Mouse (Mus musculus) kidney, embryonic 16.5 days (tissue): ENCODE data around the gene Fhad1. TPM values are rescaled to one million over a fixed set of nuclear protein-coding genes. Genes with fewer than 3 reads are reported as not detected.
"Not testable (repeated sequence)": the region's sequence is repeated elsewhere in the genome, so short reads cannot be mapped to it uniquely, and the experiment has no call there.

Source experiments
- ATAC-seq: fragments of 200-750 bp; cut with Nextera tagmentation; 2 replicates; pipeline ENCODE4 v1.8.0; 2017; ENCODE audit warnings: moderate TSS enrichment; ENCODE audit not compliant: low FRiP score, low TSS enrichment
- H3K27ac ChIP-seq: fragments of 300-500 bp; sonication (generic); 2 replicates; pipeline ENCODE4 v1.5.1; 2014; ENCODE audit warnings: low read length
- H3K27me3 ChIP-seq: fragments of 300-500 bp; sonication (generic); 2 replicates; pipeline ENCODE4 v1.6.1; 2014; ENCODE audit warnings: low read length, control low read depth, mixed read lengths; ENCODE audit not compliant: insufficient read depth
- H3K36me3 ChIP-seq: fragments of 300-500 bp; sonication (generic); 2 replicates; pipeline ENCODE4 v1.6.1; 2014; ENCODE audit warnings: low read length, control low read depth, mixed read lengths; ENCODE audit not compliant: insufficient read depth
- H3K4me1 ChIP-seq: fragments of 300-500 bp; sonication (generic); 2 replicates; pipeline ENCODE4 v1.6.1; 2014; ENCODE audit warnings: low read length, control low read depth, mixed read lengths; ENCODE audit not compliant: insufficient read depth
- H3K4me2 ChIP-seq: fragments of 300-500 bp; sonication (generic); replicated peaks from 2 replicates; pipeline ENCODE4 v1.6.1; 2014; ENCODE audit warnings: low read depth, low read length
- H3K4me3 ChIP-seq: fragments of 300-500 bp; sonication (generic); 2 replicates; pipeline ENCODE4 v1.5.1; 2014; ENCODE audit warnings: mild to moderate bottlenecking, low read length
- H3K9ac ChIP-seq: fragments of 300-500 bp; sonication (generic); replicated peaks from 2 replicates; pipeline ENCODE4 v1.6.1; 2014; ENCODE audit warnings: low read length
- H3K9me3 ChIP-seq: fragments of 300-500 bp; sonication (generic); 2 replicates; pipeline ENCODE4 v1.6.1; 2016; ENCODE audit warnings: low read length, control low read depth
- WGBS: fragments of 180-500 bp; shearing (Covaris S2); extraction: QIAGEN DNeasy Blood & Tissue Kit; methylation state at CpG from one replicate; pipeline ENCODE4 v1.1.7; 2014; 5-methylcytosine and 5-hydroxymethylcytosine counted together
- polyA plus RNA-seq: library from polyadenylated mRNA; unstranded; fragments of >200 nt; fragmentation: Nextera tagmentation; extraction: Ambion mirVana; gene quantifications from 2 replicates; pipeline ENCODE4 v1.2.1, GENCODE M21; 2015

Fhad1 gene
- polyA plus RNA-seq, 1 experiment from 2014 or later: 0.74 TPM

- WGBS: 73% methylated on average over 7 of the region's 7 CpGs
Measured at GRCm38 (mm10) chr4:142010441-142010840, 4.4 kb downstream of the Fhad1 start.

DNA sequence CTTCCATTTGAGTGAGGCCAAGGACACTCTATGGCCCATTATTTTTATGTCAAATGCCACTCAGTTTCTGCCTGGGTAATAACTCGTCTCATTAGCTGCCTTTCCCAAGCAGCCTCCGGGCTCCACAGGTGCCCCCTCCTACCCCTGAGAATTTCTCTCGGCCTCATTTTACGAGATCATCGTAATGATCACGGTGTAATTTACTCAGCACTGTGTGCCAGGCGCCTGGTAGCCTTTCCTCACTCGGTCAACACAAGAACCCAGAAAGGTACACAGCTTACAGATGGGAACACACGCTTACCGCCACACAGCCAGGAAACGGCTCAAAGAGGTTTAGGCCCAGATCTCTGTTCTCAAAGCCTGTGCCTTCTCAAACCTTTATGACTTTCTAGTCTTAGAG, 6.7 kb downstream of the Fhad1 start:
- no peak overlapping the region for H3K4me2 ChIP-seq
- 42% methylated on average over 11 of the region's 11 CpGs for WGBS
- no peak overlapping the region for H3K4me3 ChIP-seq
- H3K9ac ChIP-seq: no peak overlapping the region
- ATAC-seq: no peak
- no peak overlapping the region; the same call in 1 of the 2 replicates for H3K27ac ChIP-seq
- H3K4me1 ChIP-seq: no peaks in the 10 kb centered on the region
- H3K9me3 ChIP-seq: no peaks in the 10 kb centered on the region
- peaks cover 3% of the 10 kb centered on the region; the same call in 1 of the 2 replicates for H3K27me3 ChIP-seq
- H3K36me3 ChIP-seq: no peaks in the 10 kb centered on the region

More at GRCm38 (mm10) chr4:142010441-142010840, 4.4 kb downstream of the Fhad1 start:
- no peaks in the 10 kb centered on the region for H3K9me3 ChIP-seq
- peaks cover 7% of the 10 kb centered on the region; the same call in 1 of the 2 replicates for H3K27me3 ChIP-seq
- no peaks in the 10 kb centered on the region for H3K36me3 ChIP-seq
- H3K9ac ChIP-seq: no peak overlapping the region
- H3K4me1 ChIP-seq: peaks cover 7% of the 10 kb centered on the region; the same call in 1 of the 2 replicates
- no peak for ATAC-seq
- no peak overlapping the region for H3K4me2 ChIP-seq
- no peak overlapping the region for H3K27ac ChIP-seq
- no peak overlapping the region for H3K4me3 ChIP-seq

GRCm38 (mm10) chr4:142000581-142000980, 14.3 kb downstream of the Fhad1 start:
- Histone ChIP-seq H3K4me2 (no peak overlapping the region), H3K9me3 (no peaks in the 10 kb centered on the region), H3K4me3 (no peak overlapping the region), H3K4me1 (peaks cover 11% of the 10 kb centered on the region; the same call in 1 of the 2 replicates), H3K36me3 (no peaks in the 10 kb centered on the region), H3K27ac (peak overlapping the region; percentile 54), H3K9ac (0 out of 2 replicates have a peak overlapping the region, but pooled peaks have one; percentile 20), H3K27me3 (no peaks in the 10 kb centered on the region)
- WGBS: 24% methylated on average over 9 of the region's 9 CpGs
- peak; percentile 60 for ATAC-seq

DNA sequence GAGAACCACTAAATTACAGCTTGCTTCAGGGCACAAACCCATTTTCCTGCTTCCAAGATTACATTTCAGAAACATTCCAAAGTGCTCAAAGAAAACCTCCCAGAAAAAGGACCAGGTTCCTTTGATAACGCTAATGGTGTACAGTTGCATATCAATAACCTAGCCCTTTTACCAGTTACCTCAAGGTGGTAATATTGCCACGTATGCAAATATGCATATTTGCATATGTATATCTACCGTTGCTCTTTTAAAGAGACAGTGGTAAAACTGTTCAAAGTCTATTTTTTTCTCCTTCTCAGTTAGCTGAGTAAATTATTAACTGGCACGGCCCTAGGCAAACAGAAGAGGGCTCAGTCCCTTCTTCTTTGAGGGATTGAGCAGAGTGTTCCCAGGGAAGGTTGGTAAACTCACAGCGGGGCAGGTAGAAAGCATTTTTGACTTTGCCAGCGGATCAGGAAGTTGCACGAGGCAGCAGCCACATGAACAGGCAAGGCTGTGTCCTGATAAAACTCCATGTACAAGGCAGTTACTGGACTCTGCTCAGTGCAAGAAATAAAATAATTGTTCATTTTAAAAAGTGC, 15.3 kb downstream of the Fhad1 start:
- peaks cover 11% of the 10 kb centered on the region; the same call in 1 of the 2 replicates for H3K4me1 ChIP-seq
- H3K9me3 ChIP-seq: no peaks in the 10 kb centered on the region
- no peak overlapping the region for H3K4me3 ChIP-seq
- H3K27me3 ChIP-seq: no peaks in the 10 kb centered on the region
- no peaks in the 10 kb centered on the region for H3K36me3 ChIP-seq
- ATAC-seq: peak; percentile 16; the same call in 1 of the 2 replicates
- H3K9ac ChIP-seq: no peak overlapping the region
- H3K4me2 ChIP-seq: no peak overlapping the region; the same call in 1 of the 2 replicates
- WGBS: 46% methylated on average over 7 of the region's 7 CpGs
- H3K27ac ChIP-seq: peak overlapping the region; percentile 85

DNA sequence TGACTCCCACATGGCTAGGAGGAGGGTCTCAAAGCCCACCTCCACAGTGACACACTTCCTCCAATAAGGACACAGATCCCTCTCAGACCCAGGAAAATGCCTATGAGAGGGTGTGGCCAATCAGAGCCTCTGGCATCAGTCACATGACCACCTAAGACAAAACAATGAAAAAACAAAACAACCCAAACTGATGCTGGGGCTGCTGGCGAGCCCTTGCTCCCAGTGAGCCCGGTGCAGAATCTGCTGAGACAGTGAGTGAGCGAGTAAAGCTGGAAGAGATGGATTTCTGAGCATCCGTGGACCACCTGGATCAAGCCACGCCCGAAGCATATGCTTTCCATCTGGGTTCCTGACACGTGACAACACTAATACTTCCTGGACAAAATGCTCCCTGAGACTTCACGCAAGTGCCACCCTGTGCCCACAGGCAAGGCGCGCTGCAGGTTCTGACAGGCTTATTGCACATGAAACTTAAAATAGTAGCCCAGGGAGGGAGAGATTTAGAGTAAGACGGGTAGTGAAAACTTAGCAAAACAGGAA, 16.5 kb downstream of the Fhad1 start:
- 26% methylated on average over 11 of the region's 11 CpGs for WGBS
- peak overlapping the region; percentile 60 for H3K9ac ChIP-seq
- peak; percentile 21; the same call in 1 of the 2 replicates for ATAC-seq
- peak overlapping the region; percentile 56 for H3K4me2 ChIP-seq
- H3K9me3 ChIP-seq: no peaks in the 10 kb centered on the region
- H3K27me3 ChIP-seq: no peaks in the 10 kb centered on the region
- peak overlapping the region; percentile 44 for H3K4me3 ChIP-seq
- H3K27ac ChIP-seq: peak overlapping the region; percentile 69
- H3K36me3 ChIP-seq: no peaks in the 10 kb centered on the region
- peaks cover 11% of the 10 kb centered on the region; the same call in 1 of the 2 replicates for H3K4me1 ChIP-seq

GRCm38 (mm10) chr4:141996880-141997279, 18.0 kb downstream of the Fhad1 start:
- 57% methylated on average over 3 of the region's 3 CpGs for WGBS
- Histone ChIP-seq H3K9ac (no peak overlapping the region), H3K4me2 (no peak overlapping the region), H3K4me3 (no peak overlapping the region), H3K9me3 (no peaks in the 10 kb centered on the region), H3K27me3 (no peaks in the 10 kb centered on the region), H3K36me3 (no peaks in the 10 kb centered on the region), H3K4me1 (peaks cover 11% of the 10 kb centered on the region; the same call in 1 of the 2 replicates), H3K27ac (no peak overlapping the region)
- no peak for ATAC-seq

DNA sequence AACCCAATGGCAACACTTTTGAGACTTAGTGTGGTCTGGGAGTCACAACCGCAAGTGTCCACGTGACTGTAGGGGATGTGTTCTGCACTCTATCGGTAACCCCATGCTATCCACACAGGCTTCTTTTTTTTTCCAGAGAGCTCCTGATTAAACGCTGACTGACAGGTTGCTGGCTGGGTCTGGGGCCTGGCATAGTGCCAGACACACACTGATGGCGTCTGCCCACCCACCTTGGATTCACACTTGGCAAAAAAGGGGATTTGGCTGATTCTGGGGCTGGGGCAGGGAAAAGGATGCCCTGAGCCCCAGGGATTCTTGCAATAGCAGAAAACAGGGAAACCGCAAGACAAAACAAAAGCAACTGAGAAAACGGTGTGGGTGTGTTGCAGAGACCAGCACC, 18.8 kb downstream of the Fhad1 start:
- no peaks in the 10 kb centered on the region for H3K27me3 ChIP-seq
- no peak overlapping the region for H3K4me2 ChIP-seq
- no peak overlapping the region for H3K4me3 ChIP-seq
- H3K4me1 ChIP-seq: peaks cover 11% of the 10 kb centered on the region; the same call in 1 of the 2 replicates
- no peaks in the 10 kb centered on the region for H3K36me3 ChIP-seq
- ATAC-seq: no peak
- no peak overlapping the region for H3K27ac ChIP-seq
- H3K9ac ChIP-seq: no peak overlapping the region
- 76% methylated on average over 7 of the region's 7 CpGs for WGBS
- H3K9me3 ChIP-seq: no peaks in the 10 kb centered on the region

DNA sequence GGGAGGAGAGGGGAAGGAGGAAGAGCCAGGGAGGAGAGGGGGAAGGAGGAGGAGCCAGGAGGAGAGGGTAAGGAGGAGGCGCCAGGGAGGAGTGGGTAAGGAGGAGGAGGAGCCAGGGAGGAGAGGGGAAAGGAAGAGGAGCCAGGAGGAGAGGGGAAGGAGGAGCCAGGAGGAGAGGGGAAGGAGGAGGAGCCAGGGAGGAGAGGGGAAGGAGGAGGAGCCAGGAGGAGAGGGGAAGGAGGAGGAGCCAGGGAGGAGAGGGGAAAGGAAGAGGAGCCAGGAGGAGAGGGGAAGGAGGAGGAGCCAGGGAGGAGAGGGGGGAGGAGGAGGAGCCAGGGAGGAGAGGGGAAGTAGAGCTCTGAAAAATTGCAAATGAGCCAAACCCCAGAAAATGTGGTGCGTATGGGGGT, 20.8 kb downstream of the Fhad1 start:
- not testable (repeated sequence) for H3K36me3 ChIP-seq, H3K9ac ChIP-seq, ATAC-seq, H3K4me3 ChIP-seq, H3K9me3 ChIP-seq, H3K27ac ChIP-seq, H3K27me3 ChIP-seq, H3K4me2 ChIP-seq, H3K4me1 ChIP-seq
- 64% methylated on average over 2 of the region's 2 CpGs for WGBS

DNA sequence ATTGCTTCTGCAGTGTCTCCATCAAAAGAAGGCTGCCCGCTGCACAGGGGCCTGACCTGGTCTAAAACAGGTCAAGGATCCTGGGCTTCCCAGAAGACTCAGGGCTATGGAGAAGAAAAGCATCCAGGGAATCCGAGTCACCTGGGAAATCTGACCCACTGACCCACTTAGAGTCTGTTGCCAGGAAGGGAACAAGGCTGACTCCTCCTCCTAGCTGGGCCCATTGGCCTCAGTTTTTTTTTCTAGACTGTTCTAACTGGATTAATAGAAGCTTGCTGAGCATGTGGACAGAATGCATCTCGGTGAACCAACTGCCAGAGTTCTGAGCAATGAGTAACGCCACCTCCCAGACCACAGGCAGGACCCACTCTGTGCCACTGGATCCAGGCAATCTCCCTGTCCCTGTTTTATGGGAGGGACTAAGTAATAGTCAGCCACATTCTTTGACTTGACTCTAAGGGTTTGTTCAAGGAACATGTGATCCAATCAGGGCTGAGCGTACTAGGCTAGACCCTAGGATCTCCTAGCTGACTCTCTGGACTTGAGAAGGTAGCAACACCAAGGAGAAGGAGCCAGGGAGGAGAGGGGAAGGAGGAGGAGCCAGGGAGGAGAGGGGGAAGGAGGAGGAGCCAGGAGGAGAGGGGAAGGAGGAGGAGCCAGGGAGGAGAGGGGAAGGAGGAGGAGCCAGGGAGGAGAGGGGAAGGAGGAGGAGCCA, 21.4 kb downstream of the Fhad1 start:
- Histone ChIP-seq H3K4me2 (no peak overlapping the region), H3K9me3 (no peaks in the 10 kb centered on the region), H3K4me3 (no peak overlapping the region), H3K36me3 (no peaks in the 10 kb centered on the region), H3K27me3 (no peaks in the 10 kb centered on the region), H3K9ac (no peak overlapping the region), H3K27ac (no peak overlapping the region), H3K4me1 (peaks cover 4% of the 10 kb centered on the region; the same call in 1 of the 2 replicates)
- 70% methylated on average over 5 of the region's 5 CpGs for WGBS
- ATAC-seq: no peak
